Mouse (Mus musculus): ENCODE data around the gene Gpc5.

- TF ChIP-seq POLR2A (IDR thresholded peaks at IDR 0.05; ENCODE audit: borderline replicate concordance, extremely low read depth, insufficient read depth, insufficient read length, poor library complexity, severe bottlenecking) = no peak
- TF ChIP-seq CTCF (IDR thresholded peaks at IDR 0.05; ENCODE audit: borderline replicate concordance, extremely low read depth, insufficient read depth, insufficient read length) = no peak
These were observed 159.8 kb downstream of the Gpc5 start for GRCm38 (mm10) chr14:115251791-115252190.

All from brain, embryonic 14.5 days (tissue).